Mouse (Mus musculus): ENCODE measurements at regions not wholly inside any gene's neighbourhood (a gene's known extent, or its start where the extent isn't known, plus 50 kb on each side); places are given as distances from the start of the nearest gene placed in this dataset.
A peak's percentile ranks its signal among the peaks of the same experiment; 100 is the strongest.
"Not testable (repeated sequence)": the region's sequence is repeated elsewhere in the genome, so short reads cannot be mapped to it uniquely, and the experiment has no call there.

DNA sequence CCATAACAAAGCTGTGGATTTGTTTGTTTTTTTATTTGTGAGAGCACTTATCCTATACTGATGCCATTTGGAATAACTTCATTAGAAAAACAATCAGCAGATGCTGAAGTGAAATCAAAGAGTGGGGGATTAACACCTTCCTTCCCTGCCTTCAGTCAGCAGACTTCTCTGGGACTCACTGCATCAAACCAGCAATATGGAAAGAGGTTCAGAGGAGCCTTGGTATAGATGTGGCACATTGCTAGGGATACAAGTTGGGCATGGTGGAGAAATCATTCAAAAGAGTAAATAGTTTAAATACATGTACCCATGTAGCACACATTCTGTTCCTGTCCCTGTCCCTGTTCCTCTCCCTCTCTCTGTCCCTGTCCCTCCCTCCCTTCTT, 364.0 kb upstream of the Rgs18 start:
- Histone ChIP-seq H3K36me3 (ENCODE audit: control insufficient read depth, insufficient read depth) (no peaks in the 10 kb centered on the region), H3K4me3 (ENCODE audit: low read length) (no peak overlapping the region), H3K4me1 (ENCODE audit: control insufficient read depth, insufficient read depth, low read length) (peaks cover 3% of the 10 kb centered on the region), H3K9ac (ENCODE audit: low read length) (no peak overlapping the region), H3K4me2 (ENCODE audit: low read depth, low read length) (no peak overlapping the region), H3K9me3 (replicated peaks; ENCODE audit: control insufficient read depth, low read length) (no peaks in the 10 kb centered on the region), H3K27ac (ENCODE audit: low read length) (no peak overlapping the region), H3K27me3 (ENCODE audit: control insufficient read depth, insufficient read depth, low read length) (no peaks in the 10 kb centered on the region)
- no peak for ATAC-seq (replicated peaks; ENCODE audit: extremely low read depth, insufficient read depth, low FRiP score)

DNA sequence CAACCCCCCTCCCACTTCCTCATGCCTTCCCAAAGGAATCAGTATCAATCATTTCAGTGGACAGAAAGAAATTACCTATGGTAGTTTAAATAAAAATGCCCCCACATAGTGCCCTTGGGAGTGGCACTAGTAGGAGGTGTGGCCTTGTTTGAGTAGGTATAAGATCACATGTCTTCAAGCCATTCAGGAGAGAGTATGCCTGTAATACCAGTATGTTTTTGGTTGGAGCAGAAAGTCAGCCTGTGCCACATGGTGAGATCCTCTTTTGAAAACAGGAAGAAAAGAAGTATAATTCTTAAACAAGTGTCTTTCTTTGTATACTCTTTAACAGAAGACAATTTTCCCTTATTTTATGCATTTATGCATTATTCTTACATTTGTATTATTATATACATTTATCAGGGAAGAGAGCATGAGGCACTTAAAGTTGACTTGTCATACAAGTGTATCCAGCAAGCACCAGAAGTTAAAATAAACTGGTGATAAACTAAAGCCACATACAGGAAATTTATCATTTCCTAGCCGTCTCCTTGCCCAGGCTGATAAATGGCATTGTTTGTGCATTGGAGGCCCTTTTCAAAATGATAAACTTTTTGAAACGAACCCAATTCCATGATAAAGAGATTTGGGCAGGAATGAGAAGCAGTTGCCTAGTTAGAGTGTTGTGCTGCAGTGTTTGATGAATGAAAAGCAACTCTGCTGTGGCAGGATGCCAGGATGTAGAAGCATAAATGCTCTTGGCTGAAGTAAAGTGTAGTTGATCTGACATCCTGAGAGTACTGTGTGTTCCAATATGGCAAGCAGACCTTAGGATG, 363.4 kb upstream of the Rgs18 start:
- WGBS, result 7% methylated on average over 2 of the region's 2 CpGs
- H3K27me3 ChIP-seq (ENCODE audit: control insufficient read depth, insufficient read depth, low read length), result no peaks in the 10 kb centered on the region
- 0 out of 2 replicates have a peak, but pooled peaks have one; percentile 14 for ATAC-seq (replicated peaks; ENCODE audit: extremely low read depth, insufficient read depth, low FRiP score)
- H3K36me3 ChIP-seq (ENCODE audit: control insufficient read depth, insufficient read depth), result no peaks in the 10 kb centered on the region
- no peaks in the 10 kb centered on the region for H3K9me3 ChIP-seq (replicated peaks; ENCODE audit: control insufficient read depth, low read length)
- no peak overlapping the region for H3K9ac ChIP-seq (ENCODE audit: low read length)
- H3K4me2 ChIP-seq (ENCODE audit: low read depth, low read length), result no peak overlapping the region
- no peak overlapping the region for H3K27ac ChIP-seq (ENCODE audit: low read length)
- peaks cover 3% of the 10 kb centered on the region for H3K4me1 ChIP-seq (ENCODE audit: control insufficient read depth, insufficient read depth, low read length)
- H3K4me3 ChIP-seq (ENCODE audit: low read length), result no peak overlapping the region

DNA sequence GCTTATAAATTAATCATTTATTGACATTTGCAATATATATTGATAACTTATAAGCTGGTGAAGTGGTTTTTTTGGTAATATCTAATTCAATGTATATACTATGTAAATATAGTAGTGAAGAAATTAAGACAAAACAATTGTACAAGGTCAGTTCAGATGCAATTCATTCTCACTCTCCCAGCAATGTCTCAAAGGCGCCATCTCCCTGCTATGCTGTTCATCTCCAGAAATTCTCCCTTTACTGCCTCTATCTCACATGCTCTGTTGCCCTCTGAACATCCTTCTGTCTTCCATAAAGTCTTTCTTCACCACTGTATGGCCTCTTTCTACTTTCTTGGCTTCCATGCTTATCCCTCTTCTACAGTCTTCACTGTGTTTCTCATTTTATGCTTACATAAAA, 355.8 kb upstream of the Rgs18 start:
- Histone ChIP-seq H3K4me3 (ENCODE audit: low read length) (no peak overlapping the region), H3K4me1 (ENCODE audit: control insufficient read depth, insufficient read depth, low read length) (no peaks in the 10 kb centered on the region), H3K9ac (ENCODE audit: low read length) (no peak overlapping the region), H3K9me3 (replicated peaks; ENCODE audit: control insufficient read depth, low read length) (no peaks in the 10 kb centered on the region), H3K27ac (ENCODE audit: low read length) (no peak overlapping the region), H3K4me2 (ENCODE audit: low read depth, low read length) (no peak overlapping the region), H3K27me3 (ENCODE audit: control insufficient read depth, insufficient read depth, low read length) (no peaks in the 10 kb centered on the region), H3K36me3 (ENCODE audit: control insufficient read depth, insufficient read depth) (no peaks in the 10 kb centered on the region)
- no peak for ATAC-seq (replicated peaks; ENCODE audit: extremely low read depth, insufficient read depth, low FRiP score)
- WGBS, result 65% methylated on average over 1 of the region's 1 CpGs

DNA sequence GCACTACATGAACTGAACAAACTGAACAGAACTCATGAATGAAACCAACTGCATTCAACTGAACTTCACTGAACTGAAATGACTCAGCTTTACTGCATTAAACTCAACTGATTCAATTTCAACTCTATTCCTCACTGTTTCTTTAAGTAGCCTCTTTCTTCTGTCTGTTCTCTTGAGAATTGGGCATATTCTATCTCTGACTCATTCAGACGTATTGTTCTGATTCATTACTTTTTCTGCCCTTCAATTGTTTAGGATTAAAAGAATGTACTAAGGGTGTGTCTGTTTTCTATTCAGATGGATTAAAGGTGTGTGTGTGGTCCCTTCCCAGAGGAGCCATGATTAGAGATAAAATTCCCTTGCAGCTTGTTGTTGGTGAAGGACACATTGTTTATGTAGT, 337.9 kb upstream of the Rgs18 start:
- Histone ChIP-seq H3K4me3 (ENCODE audit: low read length) (no peak overlapping the region), H3K27ac (ENCODE audit: low read length) (no peak overlapping the region), H3K9me3 (replicated peaks; ENCODE audit: control insufficient read depth, low read length) (no peaks in the 10 kb centered on the region), H3K27me3 (ENCODE audit: control insufficient read depth, insufficient read depth, low read length) (no peaks in the 10 kb centered on the region), H3K4me2 (ENCODE audit: low read depth, low read length) (no peak overlapping the region), H3K4me1 (ENCODE audit: control insufficient read depth, insufficient read depth, low read length) (no peaks in the 10 kb centered on the region), H3K36me3 (ENCODE audit: control insufficient read depth, insufficient read depth) (no peaks in the 10 kb centered on the region), H3K9ac (ENCODE audit: low read length) (no peak overlapping the region)
- no peak for ATAC-seq (replicated peaks; ENCODE audit: extremely low read depth, insufficient read depth, low FRiP score)
- 71% methylated on average over 1 of the region's 1 CpGs for WGBS

DNA sequence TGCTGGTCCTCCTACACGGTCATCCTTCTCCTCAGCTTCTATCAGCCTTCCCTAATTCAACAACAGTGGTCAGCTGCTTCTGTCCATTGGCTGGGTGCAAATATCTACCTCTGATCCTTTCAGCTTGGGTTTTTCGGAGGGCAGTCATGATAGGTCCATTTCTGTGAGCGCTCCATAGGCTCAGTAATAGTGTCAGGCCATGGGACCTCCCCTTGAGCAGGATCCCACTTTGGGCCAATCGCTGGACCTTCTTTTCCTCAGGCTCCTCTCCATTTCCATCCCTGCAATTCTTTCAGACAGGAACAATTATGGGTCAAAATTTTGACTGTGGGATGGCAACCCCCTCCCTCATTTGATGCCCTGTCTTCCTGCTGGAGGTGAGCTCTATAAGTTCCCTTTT, 331.5 kb upstream of the Rgs18 start:
- H3K9me3 ChIP-seq (replicated peaks; ENCODE audit: control insufficient read depth, low read length); H3K4me3 ChIP-seq (ENCODE audit: low read length); H3K27ac ChIP-seq (ENCODE audit: low read length); ATAC-seq (replicated peaks; ENCODE audit: extremely low read depth, insufficient read depth, low FRiP score); H3K36me3 ChIP-seq (ENCODE audit: control insufficient read depth, insufficient read depth); H3K27me3 ChIP-seq (ENCODE audit: control insufficient read depth, insufficient read depth, low read length); H3K4me2 ChIP-seq (ENCODE audit: low read depth, low read length); H3K9ac ChIP-seq (ENCODE audit: low read length); H3K4me1 ChIP-seq (ENCODE audit: control insufficient read depth, insufficient read depth, low read length): not testable (repeated sequence)
- WGBS, result 80% methylated on average over 4 of the region's 4 CpGs

DNA sequence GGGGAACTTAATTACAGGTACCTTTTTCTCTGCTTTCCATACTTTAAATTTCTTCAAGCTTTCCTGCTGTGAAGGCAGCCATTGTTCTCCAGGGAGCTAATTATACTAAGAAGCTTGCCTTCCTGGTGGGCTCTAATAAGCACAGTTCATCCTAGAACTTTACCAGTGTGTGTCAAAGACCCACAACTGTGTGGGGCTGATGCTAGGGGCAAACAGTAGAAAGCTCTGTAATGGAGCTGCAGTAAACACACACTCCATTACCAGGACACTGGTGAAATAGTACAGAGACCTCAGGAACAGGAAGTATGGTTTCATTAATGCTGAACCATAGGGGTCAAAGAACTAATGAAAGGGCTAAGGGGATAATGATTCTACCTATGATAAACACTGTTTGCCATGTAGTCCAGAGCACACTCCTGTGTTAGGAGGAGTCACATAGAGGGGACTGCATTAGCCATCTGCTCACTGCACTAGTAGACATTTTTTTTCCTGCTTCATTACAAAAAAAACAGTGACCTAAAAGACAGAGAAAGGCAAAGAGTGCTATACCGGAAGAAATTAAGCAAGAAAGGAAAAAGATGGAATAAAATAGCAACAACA, 290.1 kb upstream of the Rgs18 start:
- no peak overlapping the region for H3K4me3 ChIP-seq (ENCODE audit: low read length)
- no peak overlapping the region for H3K4me2 ChIP-seq (ENCODE audit: low read depth, low read length)
- H3K9me3 ChIP-seq (replicated peaks; ENCODE audit: control insufficient read depth, low read length), result no peaks in the 10 kb centered on the region
- WGBS, result 77% methylated on average over 1 of the region's 1 CpGs
- H3K9ac ChIP-seq (ENCODE audit: low read length), result no peak overlapping the region
- H3K4me1 ChIP-seq (ENCODE audit: control insufficient read depth, insufficient read depth, low read length), result no peaks in the 10 kb centered on the region
- H3K36me3 ChIP-seq (ENCODE audit: control insufficient read depth, insufficient read depth), result no peaks in the 10 kb centered on the region
- no peak for ATAC-seq (replicated peaks; ENCODE audit: extremely low read depth, insufficient read depth, low FRiP score)
- no peaks in the 10 kb centered on the region for H3K27me3 ChIP-seq (ENCODE audit: control insufficient read depth, insufficient read depth, low read length)
- no peak overlapping the region for H3K27ac ChIP-seq (ENCODE audit: low read length)

DNA sequence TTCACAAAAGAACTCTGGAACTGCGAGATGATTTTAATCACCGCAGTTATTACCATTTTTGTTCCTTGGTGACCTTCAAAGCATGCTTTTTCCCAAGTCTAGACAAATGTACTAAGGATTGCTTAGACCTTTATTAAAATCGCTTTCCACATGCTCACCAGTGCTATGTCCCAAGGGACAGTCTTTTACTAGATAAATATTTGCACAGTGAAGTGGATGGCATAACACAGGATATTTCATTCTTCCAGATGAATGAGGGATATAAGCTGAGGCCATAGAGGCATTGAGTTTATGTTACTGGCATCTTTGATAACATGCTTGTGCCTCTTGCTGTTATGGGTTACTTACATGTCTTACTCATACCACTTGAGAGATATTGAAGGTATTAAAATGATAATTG, 289.1 kb upstream of the Rgs18 start:
- no peak overlapping the region for H3K27ac ChIP-seq (ENCODE audit: low read length)
- no peaks in the 10 kb centered on the region for H3K27me3 ChIP-seq (ENCODE audit: control insufficient read depth, insufficient read depth, low read length)
- H3K9ac ChIP-seq (ENCODE audit: low read length), result no peak overlapping the region
- H3K4me2 ChIP-seq (ENCODE audit: low read depth, low read length), result no peak overlapping the region
- 81% methylated on average over 3 of the region's 3 CpGs for WGBS
- ATAC-seq (replicated peaks; ENCODE audit: extremely low read depth, insufficient read depth, low FRiP score), result no peak
- no peaks in the 10 kb centered on the region for H3K4me1 ChIP-seq (ENCODE audit: control insufficient read depth, insufficient read depth, low read length)
- no peak overlapping the region for H3K4me3 ChIP-seq (ENCODE audit: low read length)
- H3K9me3 ChIP-seq (replicated peaks; ENCODE audit: control insufficient read depth, low read length), result no peaks in the 10 kb centered on the region
- no peaks in the 10 kb centered on the region for H3K36me3 ChIP-seq (ENCODE audit: control insufficient read depth, insufficient read depth)

DNA sequence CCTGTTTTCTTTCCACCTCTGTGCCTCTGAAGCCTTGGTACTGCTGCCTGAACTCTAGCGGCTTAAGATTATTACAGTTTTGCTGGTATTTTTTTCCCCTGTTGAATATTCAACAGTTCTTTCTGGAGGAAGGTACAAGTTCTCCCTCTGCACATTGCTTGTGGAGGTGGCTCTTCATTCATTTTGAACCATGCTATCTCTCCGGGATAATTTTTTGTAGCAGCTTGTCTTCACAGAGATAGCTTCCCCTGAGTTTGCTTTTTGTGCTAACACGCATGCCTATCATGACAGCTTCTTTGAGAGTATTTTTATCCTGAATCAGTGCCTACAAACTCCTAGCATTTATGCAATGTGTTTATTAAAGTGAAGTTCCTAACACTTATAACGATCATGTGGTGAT, 240.4 kb upstream of the Rgs18 start:
- Histone ChIP-seq H3K36me3 (ENCODE audit: control insufficient read depth, insufficient read depth) (no peaks in the 10 kb centered on the region), H3K27me3 (ENCODE audit: control insufficient read depth, insufficient read depth, low read length) (no peaks in the 10 kb centered on the region), H3K4me3 (ENCODE audit: low read length) (no peak overlapping the region), H3K4me2 (ENCODE audit: low read depth, low read length) (no peak overlapping the region), H3K27ac (ENCODE audit: low read length) (no peak overlapping the region), H3K4me1 (ENCODE audit: control insufficient read depth, insufficient read depth, low read length) (no peaks in the 10 kb centered on the region), H3K9me3 (replicated peaks; ENCODE audit: control insufficient read depth, low read length) (no peaks in the 10 kb centered on the region), H3K9ac (ENCODE audit: low read length) (no peak overlapping the region)
- ATAC-seq (replicated peaks; ENCODE audit: extremely low read depth, insufficient read depth, low FRiP score), result no peak
- WGBS, result 62% methylated on average over 4 of the region's 4 CpGs

DNA sequence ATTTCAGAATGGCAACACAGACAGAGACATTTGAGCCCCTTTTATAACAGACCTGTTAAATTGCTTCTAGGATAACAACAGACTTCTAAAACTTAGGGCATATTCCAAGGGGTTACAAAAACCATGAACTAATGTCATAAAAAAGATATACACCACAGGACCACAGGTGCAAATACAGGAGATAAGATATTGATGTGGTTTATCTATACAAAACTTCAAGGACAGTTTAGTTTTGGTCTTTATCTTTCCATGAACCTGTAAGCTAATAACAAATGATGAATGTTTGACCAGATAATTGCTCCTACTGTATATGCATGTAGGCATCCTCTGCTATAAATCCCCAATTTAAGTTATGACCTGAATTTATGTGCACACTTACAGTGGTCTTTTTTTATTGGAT, 235.6 kb upstream of the Rgs18 start:
- no peak overlapping the region for H3K9ac ChIP-seq (ENCODE audit: low read length)
- no peaks in the 10 kb centered on the region for H3K36me3 ChIP-seq (ENCODE audit: control insufficient read depth, insufficient read depth)
- no peak for ATAC-seq (replicated peaks; ENCODE audit: extremely low read depth, insufficient read depth, low FRiP score)
- no peak overlapping the region for H3K4me2 ChIP-seq (ENCODE audit: low read depth, low read length)
- no peak overlapping the region for H3K27ac ChIP-seq (ENCODE audit: low read length)
- H3K4me3 ChIP-seq (ENCODE audit: low read length), result no peak overlapping the region
- no peaks in the 10 kb centered on the region for H3K9me3 ChIP-seq (replicated peaks; ENCODE audit: control insufficient read depth, low read length)
- no peaks in the 10 kb centered on the region for H3K27me3 ChIP-seq (ENCODE audit: control insufficient read depth, insufficient read depth, low read length)
- no peaks in the 10 kb centered on the region for H3K4me1 ChIP-seq (ENCODE audit: control insufficient read depth, insufficient read depth, low read length)
